Mouse (Mus musculus) CH12.LX (cell line): ENCODE data around the gene Tigd3. TPM values are rescaled to one million over a fixed set of nuclear protein-coding genes. Genes with fewer than 3 reads are reported as not detected.
A peak's percentile ranks its signal among the peaks of the same experiment; 100 is the strongest.

ENCODE experiments used
- DNase-seq: peaks from one replicate; pipeline ENCODE4 v3.0.0-alpha.2; 2013; ENCODE audit errors: extremely low read depth
- H3K27ac ChIP-seq: 2 replicates; pipeline ENCODE4 v1.5.1; 2012; ENCODE audit warnings: low read depth, mild to moderate bottlenecking, control low read depth, moderate library complexity; ENCODE audit not compliant: insufficient read depth
- H3K27me3 ChIP-seq: replicated peaks from 2 replicates; pipeline ENCODE3; 2012; ENCODE audit warnings: inconsistent platforms
- H3K36me3 ChIP-seq, 2 experiments: replicated peaks in 1 of 2; 2 replicates each; pipeline versions ENCODE3 to v1.6.1; 2012; ENCODE audit warnings: inconsistent platforms in 1 of 2, low read length in 1 of 2, mild to moderate bottlenecking in 1 of 2, mixed read lengths in 1 of 2, moderate library complexity in 1 of 2; ENCODE audit not compliant: control insufficient read depth in 1 of 2, insufficient read depth in 1 of 2
- H3K4me1 ChIP-seq, 2 experiments: 2 replicates each; pipeline ENCODE4 v1.6.1; 2012; ENCODE audit warnings: inconsistent platforms in 1 of 2, moderate library complexity in 1 of 2; ENCODE audit not compliant: insufficient read depth in 2 of 2, control insufficient read depth in 1 of 2
- H3K4me2 ChIP-seq: 2 replicates; pipeline ENCODE4 v1.6.1; 2012; ENCODE audit warnings: low read depth, mild to moderate bottlenecking, control low read depth; ENCODE audit not compliant: poor library complexity, insufficient read depth, severe bottlenecking
- H3K4me3 ChIP-seq, 3 experiments: fragments of 150-350 bp in 1 of 3; sonication (generic) in 1 of 3; replicated peaks in 1 of 3; 2 replicates each; pipeline versions ENCODE3 to v1.5.1; 2011 to 2012; ENCODE audit warnings: low read depth in 2 of 3, low read length in 2 of 3, mild to moderate bottlenecking in 2 of 3, moderate library complexity in 2 of 3, control low read depth in 1 of 3, improper control_type of control experiment in 1 of 3, inconsistent platforms in 1 of 3, mixed read lengths in 1 of 3; ENCODE audit not compliant: poor library complexity in 1 of 3
- H3K79me2 ChIP-seq: replicated peaks from 2 replicates; pipeline ENCODE4 v1.6.1; 2012; ENCODE audit warnings: mild to moderate bottlenecking, moderate library complexity; ENCODE audit not compliant: control insufficient read depth, poor library complexity, insufficient read depth, severe bottlenecking; ENCODE audit errors: extremely low read depth
- H3K9ac ChIP-seq: 2 replicates; pipeline ENCODE4 v1.6.1; 2012; ENCODE audit warnings: low read depth, mild to moderate bottlenecking, control low read depth, moderate library complexity; ENCODE audit not compliant: insufficient read depth
- H3K9me3 ChIP-seq: replicated peaks from 2 replicates; pipeline ENCODE3; 2012; ENCODE audit warnings: low read length, inconsistent platforms, mixed read lengths
- BHLHE40 ChIP-seq: IDR thresholded peaks from 2 replicates; pipeline ENCODE4 v1.6.1; 2011; ENCODE audit warnings: mild to moderate bottlenecking, low read depth, low read length, improper control_type of control experiment
- CHD1 ChIP-seq: IDR thresholded peaks from 2 replicates; pipeline ENCODE4 v1.6.1; 2012; ENCODE audit warnings: low read depth, low read length, improper control_type of control experiment, inconsistent platforms
- CTCF ChIP-seq, 2 experiments: IDR thresholded peaks in 1 of 2; conservative IDR thresholded peaks in 1 of 2; 2 replicates each; pipeline ENCODE4 v1.5.1; 2011 to 2012; ENCODE audit warnings: low read depth in 2 of 2, low read length in 2 of 2, improper control_type of control experiment in 1 of 2, inconsistent platforms in 1 of 2, mild to moderate bottlenecking in 1 of 2, moderate library complexity in 1 of 2
- E2F4 ChIP-seq: IDR thresholded peaks from 2 replicates; pipeline ENCODE4 v1.6.1; 2011; ENCODE audit warnings: low read depth, low read length, improper control_type of control experiment; ENCODE audit not compliant: insufficient replicate concordance
- ELF1 ChIP-seq: IDR thresholded peaks from 2 replicates; pipeline ENCODE4 v1.6.1; 2014; ENCODE audit warnings: low read depth, mild to moderate bottlenecking, inconsistent platforms, low read length, improper control_type of control experiment
- EP300 ChIP-seq: IDR thresholded peaks from 2 replicates; pipeline ENCODE4 v1.6.1; 2011; ENCODE audit warnings: low read length, improper control_type of control experiment
- ETS1 ChIP-seq: conservative IDR thresholded peaks from 2 replicates; pipeline ENCODE4 v1.6.1; 2012; ENCODE audit warnings: low read depth, mild to moderate bottlenecking, inconsistent platforms, low read length, improper control_type of control experiment, moderate library complexity
- GABPA ChIP-seq: IDR thresholded peaks from 2 replicates; pipeline ENCODE4 v1.6.1; 2012; ENCODE audit warnings: low read depth, low read length, improper control_type of control experiment, inconsistent platforms; ENCODE audit not compliant: insufficient replicate concordance
- HCFC1 ChIP-seq: IDR thresholded peaks from 2 replicates; pipeline ENCODE4 v1.6.1; 2012; ENCODE audit warnings: low read depth, mild to moderate bottlenecking, inconsistent platforms, low read length, improper control_type of control experiment
- IRF4 ChIP-seq: IDR thresholded peaks from 2 replicates; pipeline ENCODE4 v1.6.1; 2014; ENCODE audit warnings: low read depth, mild to moderate bottlenecking, inconsistent platforms, low read length, improper control_type of control experiment
- JUN ChIP-seq: IDR thresholded peaks from 2 replicates; pipeline ENCODE4 v1.6.1; 2011; ENCODE audit warnings: low read depth, mild to moderate bottlenecking, low read length, improper control_type of control experiment, moderate library complexity; ENCODE audit not compliant: insufficient read depth
- KAT2A ChIP-seq: IDR thresholded peaks from 2 replicates; pipeline ENCODE4 v1.6.1; 2012; ENCODE audit warnings: low read length, improper control_type of control experiment, inconsistent platforms; ENCODE audit not compliant: insufficient replicate concordance
- MAFK ChIP-seq: IDR thresholded peaks from 2 replicates; pipeline ENCODE4 v1.6.1; 2011; ENCODE audit warnings: low read length, improper control_type of control experiment; ENCODE audit not compliant: insufficient replicate concordance
- MAX ChIP-seq: IDR thresholded peaks from 2 replicates; pipeline ENCODE4 v1.6.1; 2011; ENCODE audit warnings: low read length, improper control_type of control experiment
- MAZ ChIP-seq: IDR thresholded peaks from 2 replicates; pipeline ENCODE4 v1.6.1; 2012; ENCODE audit warnings: low read depth, mild to moderate bottlenecking, inconsistent platforms, low read length, improper control_type of control experiment, moderate library complexity
- MEF2A ChIP-seq: IDR thresholded peaks from 2 replicates; pipeline ENCODE4 v1.6.1; 2014; ENCODE audit warnings: low read depth, mild to moderate bottlenecking, inconsistent platforms, low read length, improper control_type of control experiment, borderline replicate concordance
- MXI1 ChIP-seq: IDR thresholded peaks from 2 replicates; pipeline ENCODE4 v1.6.1; 2011; ENCODE audit warnings: mild to moderate bottlenecking, low read depth, low read length, improper control_type of control experiment
- MYC ChIP-seq: IDR thresholded peaks from 2 replicates; pipeline ENCODE4 v1.6.1; 2011; ENCODE audit warnings: low read depth, mild to moderate bottlenecking, improper control_type of control experiment, low read length
- NELFE ChIP-seq: IDR thresholded peaks from 2 replicates; pipeline ENCODE4 v1.6.1; 2011; ENCODE audit warnings: low read depth, low read length, improper control_type of control experiment
- NRF1 ChIP-seq: IDR thresholded peaks from 2 replicates; pipeline ENCODE4 v1.6.1; 2014; ENCODE audit warnings: low read depth, mild to moderate bottlenecking, inconsistent platforms, low read length, improper control_type of control experiment, moderate library complexity
- RAD21 ChIP-seq: IDR thresholded peaks from 2 replicates; pipeline ENCODE4 v1.6.1; 2011; ENCODE audit warnings: low read depth, mild to moderate bottlenecking, low read length, improper control_type of control experiment, moderate library complexity
- SIN3A ChIP-seq: IDR thresholded peaks from 2 replicates; pipeline ENCODE4 v1.6.1; 2012; ENCODE audit warnings: low read length, improper control_type of control experiment, inconsistent platforms
- TCF12 ChIP-seq: IDR thresholded peaks from 2 replicates; pipeline ENCODE4 v1.6.1; 2014; ENCODE audit warnings: low read depth, mild to moderate bottlenecking, inconsistent platforms, low read length, improper control_type of control experiment
- UBTF ChIP-seq: IDR thresholded peaks from 2 replicates; pipeline ENCODE4 v1.6.1; 2012; ENCODE audit warnings: low read depth, mild to moderate bottlenecking, inconsistent platforms, low read length, improper control_type of control experiment, moderate library complexity
- USF1 ChIP-seq: IDR thresholded peaks from 2 replicates; pipeline ENCODE4 v1.6.1; 2014; ENCODE audit warnings: low read depth, mild to moderate bottlenecking, inconsistent platforms, low read length, improper control_type of control experiment
- USF2 ChIP-seq: conservative IDR thresholded peaks from 2 replicates; pipeline ENCODE4 v1.6.1; 2011; ENCODE audit warnings: low read depth, low read length, improper control_type of control experiment
- ZKSCAN1 ChIP-seq: IDR thresholded peaks from 2 replicates; pipeline ENCODE4 v1.6.1; 2012; ENCODE audit warnings: low read depth, inconsistent platforms, low read length, improper control_type of control experiment, borderline replicate concordance
- ZMIZ1 ChIP-seq: IDR thresholded peaks from 2 replicates; pipeline ENCODE4 v1.6.1; 2012; ENCODE audit warnings: low read depth, mild to moderate bottlenecking, inconsistent platforms, low read length, improper control_type of control experiment
- ZNF384 ChIP-seq: IDR thresholded peaks from 2 replicates; pipeline ENCODE4 v1.6.1; 2012; ENCODE audit warnings: low read depth, low read length, improper control_type of control experiment, inconsistent platforms
- dilution Hi-C: fragments of 300-500 bp; cut with MboI; formaldehyde crosslinking; loops from 2 replicates; pipeline ENCODE4 v1.14.3; 2020; ENCODE audit warnings: low sequenced_read_pairs; ENCODE audit not compliant: extremely low pct_unique_long_range_greater_than_20kb, extremely low pct_ligation_motif_present
- in situ Hi-C: fragments of 300-500 bp; cut with MboI; formaldehyde crosslinking; loops from 3 replicates; pipeline ENCODE4 v1.14.3; 2019; ENCODE audit warnings: low sequenced_read_pairs, low pct_ligation_motif_present, low pct_unique_long_range_greater_than_20kb, mixed read lengths
- polyA plus RNA-seq: library from polyadenylated mRNA; unstranded; fragments of >175 nt; gene quantifications from 2 replicates; pipeline ENCODE4 v1.2.1, GENCODE M21; 2012; ENCODE audit warnings: low read depth; ENCODE audit not compliant: insufficient read length
- total RNA-seq, 2 experiments: library from RNA; depleted of rRNA; stranded (reverse); fragments of 300-350 nt in 1 of 2; fragments of >200 nt in 1 of 2; gene quantifications; 2 replicates each; pipeline ENCODE4 v1.2.3; 2012 to 2014

The Tigd3 gene
- total and polyA plus RNA-seq, 3 experiments: 0.67 to 1.6 (median 1.4) TPM

DNA sequence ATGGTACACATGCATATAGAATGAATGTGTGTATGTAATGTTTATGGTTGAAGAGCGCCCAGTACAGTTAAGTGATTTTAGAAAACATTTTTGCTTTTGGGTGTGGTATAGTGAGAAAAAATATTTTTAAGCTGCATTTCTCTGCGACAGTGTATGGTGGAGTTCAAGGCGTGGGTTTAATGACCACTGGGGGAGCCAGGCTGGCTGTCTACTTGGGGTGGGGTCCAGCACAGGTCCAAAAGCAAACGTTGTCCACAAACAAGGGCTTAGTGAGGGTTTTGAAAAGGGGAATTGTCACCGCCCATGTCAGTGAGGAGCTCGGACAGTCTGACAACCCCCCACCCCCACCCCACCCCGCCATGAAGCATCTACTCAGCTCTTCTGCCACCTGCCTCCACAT, 47.8 kb downstream of the Tigd3 start:
- peak overlapping the region; percentile 59 for H3K4me2 ChIP-seq
- in situ Hi-C loops (loop anchor here (5.0 kb wide), 1 partner anchor 54 kb away; no protein-coding TSS in a partner anchor), dilution Hi-C loops (no loop called here)
- no peak for TF ChIP-seq CHD1
- 0 out of 2 replicates have a peak, but pooled peaks have one; percentile 30 for TF ChIP-seq UBTF
- peak overlapping the region; percentile 96 for H3K27ac ChIP-seq
- H3K4me1 ChIP-seq: peaks cover 0 to 46% of the 10 kb centered on the region in 2 experiments; a peak in 2 of 4 replicates
- peak overlapping the region; percentile 34 to 59 (median 35) for H3K4me3 ChIP-seq
- peak overlapping the region; percentile 89 for H3K9ac ChIP-seq
- peaks cover 43% of the 10 kb centered on the region for H3K79me2 ChIP-seq
- no peaks in the 10 kb centered on the region for H3K9me3 ChIP-seq
- no peaks in the 10 kb centered on the region for H3K27me3 ChIP-seq
- DNase-seq: no peak
- peaks cover 9 to 19% of the 10 kb centered on the region in 2 experiments for H3K36me3 ChIP-seq

DNA sequence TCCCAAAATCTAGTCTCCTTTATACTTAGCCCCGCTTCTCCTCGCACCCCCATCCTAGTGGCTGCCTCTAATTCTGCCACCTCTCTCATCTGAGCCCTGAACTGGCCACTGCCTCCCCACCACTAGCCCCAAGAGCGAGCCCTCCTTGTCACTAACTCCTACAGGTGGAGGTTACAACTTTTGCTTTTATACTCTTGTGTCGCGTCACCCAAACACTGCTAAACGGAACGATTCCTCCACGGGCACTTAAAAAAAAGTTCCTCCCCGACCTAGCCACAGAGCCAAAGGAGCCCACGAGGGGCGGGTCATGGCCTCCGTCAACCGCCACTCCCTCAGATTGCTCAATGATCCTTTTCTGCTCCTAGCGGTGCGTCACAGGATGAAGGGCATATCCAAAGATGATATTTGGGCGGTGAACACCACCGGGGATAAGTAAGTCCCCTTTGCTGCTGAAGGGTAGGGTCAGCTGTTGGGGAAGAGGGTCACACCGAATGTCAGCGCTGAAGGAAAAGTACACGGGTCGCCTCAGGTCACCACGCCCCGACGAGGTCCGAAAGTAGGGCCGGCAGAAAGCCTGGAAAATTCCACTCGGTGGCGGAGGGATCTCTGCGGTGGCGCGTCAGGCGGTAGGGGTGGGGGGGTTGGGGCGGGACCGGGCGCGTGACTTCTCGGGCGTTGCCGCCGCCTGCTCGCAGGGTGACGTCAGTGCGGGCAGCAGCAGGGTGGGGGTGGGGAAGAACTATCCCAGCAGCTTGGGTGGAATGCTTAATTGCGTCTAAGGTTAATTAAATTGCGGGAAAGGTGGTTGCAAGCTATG, 48.4 kb downstream of the Tigd3 start:
- peaks cover 0 to 46% of the 10 kb centered on the region in 2 experiments; a peak in 3 of 4 replicates for H3K4me1 ChIP-seq
- H3K36me3 ChIP-seq: peaks cover 9 to 15% of the 10 kb centered on the region in 2 experiments
- dilution Hi-C loops (no loop called here), in situ Hi-C loops (loop anchor here (5.0 kb wide), 1 partner anchor 53 kb away; no protein-coding TSS in a partner anchor)
- peak overlapping the region; percentile 99 for H3K9ac ChIP-seq
- H3K27ac ChIP-seq: peak overlapping the region; percentile 99
- H3K9me3 ChIP-seq: no peaks in the 10 kb centered on the region
- DNase-seq: peak; percentile 95
- peak overlapping the region; percentile 65 to 98 (median 68) for H3K4me3 ChIP-seq
- peak overlapping the region; percentile 59 for H3K4me2 ChIP-seq
- H3K79me2 ChIP-seq: peaks cover 43% of the 10 kb centered on the region
- no peaks in the 10 kb centered on the region for H3K27me3 ChIP-seq
- TF ChIP-seq MXI1: peak; percentile 62; the same call in 1 of the 2 replicates
- peak; percentile 100 for TF ChIP-seq ZMIZ1
- peak; percentile 93 for TF ChIP-seq TCF12
- TF ChIP-seq ELF1: peak; percentile 39; the same call in 1 of the 2 replicates
- TF ChIP-seq MAZ: peak; percentile 70
- 0 out of 2 replicates have a peak, but pooled peaks have one; percentile 39 for TF ChIP-seq E2F4
- TF ChIP-seq ETS1: peak; percentile 90
- no peak for TF ChIP-seq USF2
- peak; percentile 41 for TF ChIP-seq ZNF384
- peak; percentile 80 for TF ChIP-seq KAT2A
- TF ChIP-seq CTCF (conservative IDR thresholded peaks at IDR 0.05 in 1 of 2, IDR thresholded peaks at IDR 0.05 in 1 of 2; ENCODE audit: low read depth in 2 of 2, low read length in 2 of 2): no peak
- TF ChIP-seq NRF1: peak; percentile 8
- peak; percentile 96 for TF ChIP-seq SIN3A
- TF ChIP-seq UBTF: no peak
- TF ChIP-seq HCFC1: peak; percentile 62
- peak; percentile 88 for TF ChIP-seq JUN
- TF ChIP-seq EP300: peak; percentile 49
- TF ChIP-seq MYC: peak; percentile 85
- TF ChIP-seq ZKSCAN1: no peak
- no peak for TF ChIP-seq GABPA
- peak; percentile 86 for TF ChIP-seq MAX
- no peak for TF ChIP-seq MAFK
- peak; percentile 100 for TF ChIP-seq NELFE
- TF ChIP-seq BHLHE40: peak; percentile 95
- TF ChIP-seq IRF4: peak; percentile 62
- TF ChIP-seq USF1: peak; percentile 64
- peak; percentile 61 for TF ChIP-seq MEF2A
- no peak; the same call in 1 of the 2 replicates for TF ChIP-seq RAD21
